Mouse (Mus musculus): ENCODE data around the gene Bbs1. TPM values are rescaled to one million over a fixed set of nuclear protein-coding genes. Genes with fewer than 3 reads are reported as not detected.
A peak's percentile ranks its signal among the peaks of the same experiment; 100 is the strongest.
"Not testable (repeated sequence)": the region's sequence is repeated elsewhere in the genome, so short reads cannot be mapped to it uniquely, and the experiment has no call there.

Gene Bbs1
- polyA plus RNA-seq (2015; fragmentation: Nextera tagmentation; extraction: Ambion mirVana): 4.2 and 4.9 TPM in 2 replicates

DNA sequence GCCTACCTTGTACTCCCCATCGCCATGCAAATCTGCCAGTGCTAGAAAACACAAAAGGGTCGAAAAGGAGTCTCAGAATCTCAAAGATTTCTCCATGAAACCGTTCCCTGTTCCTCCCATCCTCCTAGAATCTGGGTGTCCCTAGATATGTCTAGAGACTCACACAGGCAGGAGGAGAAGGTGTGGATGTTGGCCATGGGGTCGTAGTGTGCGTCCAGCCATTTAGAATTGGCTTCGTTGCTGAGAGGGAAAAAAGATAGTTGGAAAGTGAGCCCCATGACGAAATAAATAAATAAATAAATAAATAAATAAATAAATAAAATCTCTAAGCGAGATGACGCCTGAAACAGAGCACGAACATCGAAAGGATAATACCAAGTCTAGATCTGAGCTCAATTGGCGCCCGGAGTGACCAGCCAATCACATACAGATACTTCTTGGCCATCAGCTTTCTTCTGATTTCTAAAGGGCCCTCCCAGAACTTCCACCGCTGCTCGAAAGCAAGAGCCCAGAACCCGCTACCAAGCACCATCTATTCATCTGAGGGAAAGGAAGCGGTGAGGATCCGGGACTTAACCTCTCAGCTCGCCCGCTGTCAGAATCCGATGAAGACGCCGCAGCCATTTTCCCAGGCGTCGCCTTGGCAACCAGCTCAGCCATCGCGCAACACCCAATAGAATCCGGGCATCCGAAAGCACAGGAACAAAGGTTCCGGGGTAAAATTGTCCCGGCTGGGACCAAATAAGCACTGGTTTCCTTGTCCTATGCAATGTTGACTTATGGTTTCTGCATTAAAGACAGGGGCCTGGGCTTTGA, at the start of gene Bbs1:
TSS of gene Bbs1 (minus strand) at position 650 of the 816 bp plus-strand sequence.
- Histone ChIP-seq H3K9ac (ENCODE audit: low read length) (peak within 1 kb of the TSS; percentile 71), H3K36me3 (ENCODE audit: control insufficient read depth, insufficient read depth, low read length) (peaks cover 19% of the 10 kb centered on the region), H3K4me2 (ENCODE audit: low read depth, low read length) (peak within 1 kb of the TSS; percentile 62), H3K4me1 (replicated peaks; ENCODE audit: control insufficient read depth, insufficient read depth, low read length) (no peaks in the 10 kb centered on the region), H3K9me3 (ENCODE audit: control insufficient read depth, low read length) (no peaks in the 10 kb centered on the region), H3K27me3 (ENCODE audit: control insufficient read depth, insufficient read depth, low read depth, low read length) (no peaks in the 10 kb centered on the region), H3K4me3 (ENCODE audit: low read length) (peak within 1 kb of the TSS; percentile 77), H3K27ac (ENCODE audit: low read length) (no peak within 1 kb of the TSS)
- 9% methylated on average over 31 of the region's 31 CpGs for whole genome bisulfite sequencing
- peak; percentile 68 for ATAC-seq (ENCODE audit: low read depth)

DNA sequence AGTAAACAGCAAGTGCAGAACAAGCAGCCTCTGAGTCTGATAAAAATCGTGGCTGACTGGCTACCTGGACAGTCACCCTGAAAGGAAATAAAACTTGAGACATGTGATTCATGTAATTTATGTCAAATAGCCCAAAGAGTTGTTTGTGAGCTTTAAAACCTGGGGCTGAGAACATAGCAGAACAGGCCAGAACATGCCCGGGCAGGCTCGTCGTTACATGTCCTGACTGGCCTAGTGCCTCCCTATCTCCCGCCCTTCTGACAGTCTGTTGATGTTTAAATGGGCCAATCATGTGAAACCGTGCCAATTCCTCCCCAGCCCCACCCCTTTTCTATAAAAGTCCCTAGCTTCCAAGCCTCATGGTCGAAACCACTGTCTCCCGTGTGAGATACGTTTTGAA, 42.2 kb upstream of the Bbs1 start:
- ATAC-seq (ENCODE audit: low read depth); H3K4me1 ChIP-seq (replicated peaks; ENCODE audit: control insufficient read depth, insufficient read depth, low read length); H3K36me3 ChIP-seq (ENCODE audit: control insufficient read depth, insufficient read depth, low read length); H3K4me3 ChIP-seq (ENCODE audit: low read length); H3K27ac ChIP-seq (ENCODE audit: low read length); H3K9ac ChIP-seq (ENCODE audit: low read length); H3K27me3 ChIP-seq (ENCODE audit: control insufficient read depth, insufficient read depth, low read depth, low read length); H3K4me2 ChIP-seq (ENCODE audit: low read depth, low read length); H3K9me3 ChIP-seq (ENCODE audit: control insufficient read depth, low read length): not testable (repeated sequence)
- WGBS: 72% methylated on average over 9 of the region's 9 CpGs

DNA sequence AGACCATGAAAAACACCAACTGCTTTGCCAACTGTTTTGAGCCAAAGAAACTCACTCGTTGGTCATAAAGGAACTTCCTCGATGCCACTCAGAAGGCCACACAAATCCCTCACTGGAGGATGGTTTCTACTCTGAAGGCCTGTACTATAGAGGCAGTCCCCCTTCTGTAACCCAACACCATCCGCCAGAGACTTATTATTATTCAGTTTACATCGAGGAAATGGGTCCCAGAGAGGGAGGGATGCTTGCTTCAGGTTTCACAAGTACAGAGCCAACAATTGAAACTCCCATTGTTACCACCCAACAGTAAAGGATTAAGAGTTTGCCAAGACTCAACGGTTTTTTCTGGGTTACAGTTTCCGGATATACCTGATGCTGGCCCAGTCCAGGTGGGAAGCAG, 39.1 kb upstream of the Bbs1 start:
- peaks cover 4% of the 10 kb centered on the region; the same call in 1 of the 2 replicates for H3K4me1 ChIP-seq (replicated peaks; ENCODE audit: control insufficient read depth, insufficient read depth, low read length)
- no peak overlapping the region for H3K27ac ChIP-seq (ENCODE audit: low read length)
- WGBS: 35% methylated on average over 6 of the region's 6 CpGs
- no peaks in the 10 kb centered on the region for H3K9me3 ChIP-seq (ENCODE audit: control insufficient read depth, low read length)
- no peak overlapping the region for H3K4me3 ChIP-seq (ENCODE audit: low read length)
- no peak for ATAC-seq (ENCODE audit: low read depth)
- H3K9ac ChIP-seq (ENCODE audit: low read length): no peak overlapping the region
- no peak overlapping the region for H3K4me2 ChIP-seq (ENCODE audit: low read depth, low read length)
- H3K27me3 ChIP-seq (ENCODE audit: control insufficient read depth, insufficient read depth, low read depth, low read length): peaks cover 5% of the 10 kb centered on the region; the same call in 1 of the 2 replicates
- no peaks in the 10 kb centered on the region for H3K36me3 ChIP-seq (ENCODE audit: control insufficient read depth, insufficient read depth, low read length)

DNA sequence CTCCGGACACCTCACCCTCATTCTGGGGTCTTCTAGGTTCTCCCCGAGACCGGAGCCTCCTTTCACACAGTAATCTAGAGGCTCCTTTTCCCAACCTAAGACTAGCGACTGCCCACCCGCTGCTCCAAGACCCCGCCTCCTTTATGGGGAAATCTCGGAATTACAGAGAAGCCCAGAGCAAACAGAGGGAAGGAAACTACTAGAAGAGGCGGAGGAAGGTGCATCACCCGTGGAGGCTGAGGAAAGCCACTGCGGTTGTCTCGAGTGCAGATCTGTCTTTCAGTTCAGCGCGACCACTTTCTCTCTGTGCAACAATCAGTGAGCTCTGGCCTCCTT, 36.8 kb upstream of the Bbs1 start:
- Histone ChIP-seq H3K36me3 (ENCODE audit: control insufficient read depth, insufficient read depth, low read length) (no peaks in the 10 kb centered on the region), H3K4me1 (replicated peaks; ENCODE audit: control insufficient read depth, insufficient read depth, low read length) (peaks cover 4% of the 10 kb centered on the region; the same call in 1 of the 2 replicates), H3K4me2 (ENCODE audit: low read depth, low read length) (peak overlapping the region; percentile 95), H3K27ac (ENCODE audit: low read length) (no peak overlapping the region), H3K9me3 (ENCODE audit: control insufficient read depth, low read length) (no peaks in the 10 kb centered on the region), H3K9ac (ENCODE audit: low read length) (peak overlapping the region; percentile 57), H3K4me3 (ENCODE audit: low read length) (peak overlapping the region; percentile 70), H3K27me3 (ENCODE audit: control insufficient read depth, insufficient read depth, low read depth, low read length) (peaks cover 5% of the 10 kb centered on the region; the same call in 1 of the 2 replicates)
- 6% methylated on average over 13 of the region's 13 CpGs for WGBS
- ATAC-seq (ENCODE audit: low read depth): peak; percentile 79

DNA sequence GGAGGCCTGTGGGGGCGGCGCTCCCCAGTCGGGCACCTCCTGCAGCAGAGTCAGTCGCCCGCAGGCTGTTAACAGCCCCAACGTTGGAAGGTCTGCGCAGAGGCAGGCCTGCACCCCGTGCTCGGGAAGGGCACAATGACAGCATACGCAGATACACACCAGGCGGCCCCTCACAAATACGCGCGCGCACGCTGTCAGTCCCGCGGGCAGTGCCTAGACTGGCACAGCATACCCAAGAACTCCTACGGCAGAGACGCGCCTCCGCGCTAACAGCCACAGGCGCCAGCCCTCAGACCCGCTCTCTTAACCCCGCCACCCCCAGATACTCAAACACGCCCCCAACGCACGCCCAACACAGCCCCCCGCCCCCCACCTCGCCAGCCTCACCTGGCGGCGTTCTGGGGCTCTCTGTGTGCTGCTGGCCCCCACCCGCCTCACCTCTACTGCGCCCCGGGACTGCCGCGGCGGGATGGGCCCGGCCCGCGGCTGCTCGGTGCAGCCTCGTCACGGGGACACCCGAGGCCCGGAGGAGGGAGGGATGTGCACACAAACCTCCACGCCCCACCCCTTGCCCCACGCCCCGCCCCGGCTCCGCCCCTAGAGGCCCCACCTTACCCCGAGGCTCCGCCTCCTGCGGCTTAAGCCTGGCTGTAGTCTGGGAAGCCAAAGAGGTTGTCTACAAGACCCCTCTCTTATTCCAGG, 36.3 kb upstream of the Bbs1 start, which contains the start of gene Peli3:
TSS of gene Peli3 (minus strand) at position 577 of the 702 bp plus-strand sequence.
- no peaks in the 10 kb centered on the region for H3K36me3 ChIP-seq (ENCODE audit: control insufficient read depth, insufficient read depth, low read length)
- under 1% methylated on average over 45 of the region's 55 CpGs for WGBS
- no peaks in the 10 kb centered on the region for H3K9me3 ChIP-seq (ENCODE audit: control insufficient read depth, low read length)
- H3K4me3 ChIP-seq (ENCODE audit: low read length): peak within 1 kb of the TSS; percentile 70
- H3K4me2 ChIP-seq (ENCODE audit: low read depth, low read length): peak within 1 kb of the TSS; percentile 95
- peak within 1 kb of the TSS; percentile 72 for H3K9ac ChIP-seq (ENCODE audit: low read length)
- H3K27me3 ChIP-seq (ENCODE audit: control insufficient read depth, insufficient read depth, low read depth, low read length): peaks cover 5% of the 10 kb centered on the region; the same call in 1 of the 2 replicates
- H3K4me1 ChIP-seq (replicated peaks; ENCODE audit: control insufficient read depth, insufficient read depth, low read length): peaks cover 4% of the 10 kb centered on the region; the same call in 1 of the 2 replicates
- no peak within 1 kb of the TSS for H3K27ac ChIP-seq (ENCODE audit: low read length)
- peak; percentile 99 for ATAC-seq (ENCODE audit: low read depth)

DNA sequence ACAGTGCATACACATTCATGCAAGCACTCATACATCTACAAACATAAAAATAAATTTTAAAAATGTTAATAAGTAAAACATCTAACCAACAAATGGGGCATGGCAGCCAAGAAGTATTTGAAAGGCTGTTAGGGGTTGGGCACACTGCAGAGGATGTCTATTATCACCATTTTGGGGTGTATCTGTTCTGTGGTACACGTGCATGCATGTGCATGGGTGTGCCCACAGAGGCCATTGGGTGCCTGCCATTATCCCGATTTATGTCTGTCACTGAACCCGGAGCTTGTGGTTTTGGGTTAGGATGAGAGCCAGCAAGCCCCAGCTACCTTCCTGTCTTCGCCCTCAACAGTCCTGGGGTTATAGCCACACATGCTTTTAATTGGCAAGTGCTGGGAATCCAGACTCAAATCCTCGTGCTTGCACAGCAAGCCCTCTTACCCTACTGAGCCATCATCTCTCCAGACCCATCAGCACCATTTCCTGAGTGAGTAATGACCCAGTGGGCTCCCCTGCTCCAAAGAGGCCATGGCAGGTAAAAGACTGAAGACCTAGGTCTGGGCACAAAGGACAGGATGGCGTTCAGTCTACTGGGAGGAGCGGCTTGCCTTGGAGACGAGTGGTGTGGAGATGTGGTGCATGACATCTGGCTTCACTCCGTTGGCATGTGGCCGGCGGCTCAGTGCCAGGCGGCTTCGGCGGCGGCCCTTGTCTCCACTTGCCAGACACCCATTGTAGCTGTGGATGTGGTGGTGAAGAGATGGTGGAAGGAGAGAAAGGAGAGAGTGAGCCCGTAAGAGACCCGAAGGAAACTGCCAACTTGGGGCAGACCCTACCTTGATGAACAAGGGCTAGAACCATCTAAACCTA, 31.2 kb upstream of the Bbs1 start:
- no peak overlapping the region for H3K4me2 ChIP-seq (ENCODE audit: low read depth, low read length)
- 79% methylated on average over 17 of the region's 17 CpGs for WGBS
- ATAC-seq (ENCODE audit: low read depth): no peak
- peaks cover 5% of the 10 kb centered on the region; the same call in 1 of the 2 replicates for H3K27me3 ChIP-seq (ENCODE audit: control insufficient read depth, insufficient read depth, low read depth, low read length)
- no peaks in the 10 kb centered on the region for H3K9me3 ChIP-seq (ENCODE audit: control insufficient read depth, low read length)
- H3K4me3 ChIP-seq (ENCODE audit: low read length): no peak overlapping the region
- H3K4me1 ChIP-seq (replicated peaks; ENCODE audit: control insufficient read depth, insufficient read depth, low read length): peaks cover 4% of the 10 kb centered on the region; the same call in 1 of the 2 replicates
- no peaks in the 10 kb centered on the region for H3K36me3 ChIP-seq (ENCODE audit: control insufficient read depth, insufficient read depth, low read length)
- H3K9ac ChIP-seq (ENCODE audit: low read length): no peak overlapping the region
- H3K27ac ChIP-seq (ENCODE audit: low read length): no peak overlapping the region

DNA sequence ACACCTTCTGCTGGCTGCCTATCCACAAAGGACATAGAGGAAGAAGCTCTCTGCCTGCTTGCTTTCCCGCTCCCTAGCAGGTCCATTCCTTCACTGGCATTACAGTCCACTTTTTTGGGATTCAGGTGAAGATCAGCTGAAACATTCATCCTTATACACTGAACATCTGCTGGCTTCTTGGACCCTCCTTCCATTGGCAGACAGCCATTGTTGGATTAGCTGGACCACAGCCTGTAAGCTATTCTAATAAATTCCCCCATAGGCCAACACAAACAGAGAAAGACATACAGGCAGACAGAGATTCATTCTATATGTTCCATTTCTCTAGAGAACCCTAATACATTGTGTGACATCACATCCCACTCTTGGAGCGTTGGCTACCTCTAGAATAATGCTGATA, 30.5 kb upstream of the Bbs1 start:
- 71% methylated on average over 2 of the region's 2 CpGs for WGBS

DNA sequence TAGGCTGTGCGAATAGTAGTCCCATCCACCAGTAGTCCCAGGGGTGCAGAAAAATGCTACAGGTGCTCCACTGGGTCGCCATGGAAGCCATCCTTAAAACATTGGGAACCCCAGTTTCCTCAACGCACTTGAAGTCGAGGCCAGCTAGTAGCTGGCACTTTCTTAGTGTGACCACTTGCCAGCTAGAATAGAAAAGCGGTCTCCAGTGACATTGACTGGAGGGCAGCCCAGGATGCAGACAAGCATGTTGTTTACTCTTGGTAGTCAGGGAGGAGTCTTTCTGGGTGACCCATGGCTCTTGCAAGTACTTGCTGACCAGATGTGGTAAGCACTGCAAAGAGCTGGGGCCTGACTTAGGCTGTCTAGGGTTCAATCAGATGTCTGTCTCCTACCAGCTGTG, 22.4 kb upstream of the Bbs1 start:
- Histone ChIP-seq H3K4me1 (replicated peaks; ENCODE audit: control insufficient read depth, insufficient read depth, low read length) (peaks cover 14% of the 10 kb centered on the region), H3K4me3 (ENCODE audit: low read length) (peak overlapping the region; percentile 78), H3K9me3 (ENCODE audit: control insufficient read depth, low read length) (no peaks in the 10 kb centered on the region), H3K4me2 (ENCODE audit: low read depth, low read length) (peak overlapping the region; percentile 64), H3K9ac (ENCODE audit: low read length) (peak overlapping the region; percentile 70), H3K36me3 (ENCODE audit: control insufficient read depth, insufficient read depth, low read length) (peaks cover 4% of the 10 kb centered on the region; the same call in 1 of the 2 replicates), H3K27me3 (ENCODE audit: control insufficient read depth, insufficient read depth, low read depth, low read length) (no peaks in the 10 kb centered on the region), H3K27ac (ENCODE audit: low read length) (peak overlapping the region; percentile 50)
- 58% methylated on average over 5 of the region's 5 CpGs for WGBS
- 0 out of 2 replicates have a peak, but pooled peaks have one; percentile 1 for ATAC-seq (ENCODE audit: low read depth)

More for the DNA sequence above, 30.5 kb upstream of the Bbs1 start:
- no peak for ATAC-seq (ENCODE audit: low read depth)
- H3K4me3 ChIP-seq (ENCODE audit: low read length): no peak overlapping the region
- no peaks in the 10 kb centered on the region for H3K9me3 ChIP-seq (ENCODE audit: control insufficient read depth, low read length)
- no peak overlapping the region for H3K9ac ChIP-seq (ENCODE audit: low read length)
- H3K4me2 ChIP-seq (ENCODE audit: low read depth, low read length): no peak overlapping the region
- H3K4me1 ChIP-seq (replicated peaks; ENCODE audit: control insufficient read depth, insufficient read depth, low read length): no peaks in the 10 kb centered on the region
- no peak overlapping the region for H3K27ac ChIP-seq (ENCODE audit: low read length)
- H3K36me3 ChIP-seq (ENCODE audit: control insufficient read depth, insufficient read depth, low read length): no peaks in the 10 kb centered on the region
- peaks cover 5% of the 10 kb centered on the region; the same call in 1 of the 2 replicates for H3K27me3 ChIP-seq (ENCODE audit: control insufficient read depth, insufficient read depth, low read depth, low read length)

Data from lung, embryonic 16.5 days (tissue).